Mouse (Mus musculus) heart, adult 2 months (tissue): ENCODE results near the gene Mmp23. TPM values are rescaled to one million over a fixed set of nuclear protein-coding genes. Genes with fewer than 3 reads are reported as not detected.
"Not testable (repeated sequence)": the region's sequence is repeated elsewhere in the genome, so short reads cannot be mapped to it uniquely, and the experiment has no call there.

Experiments
- DNase-seq, 2 experiments: peaks; one replicate each; pipeline ENCODE4 v3.0.0; 2021
- H3K27ac ChIP-seq: fragments of 200-600 bp; 2 replicates; pipeline ENCODE4 v1.8.1; 2022
- H3K27me3 ChIP-seq: fragments of 200-500 bp; 2 replicates; pipeline ENCODE4 v1.6.1; 2012; ENCODE audit warnings: mild to moderate bottlenecking, low read length, inconsistent platforms, mixed read lengths; ENCODE audit not compliant: control insufficient read depth, insufficient read depth
- H3K36me3 ChIP-seq: fragments of 200-500 bp; 2 replicates; pipeline ENCODE4 v1.6.1; 2012; ENCODE audit warnings: low read length, inconsistent platforms; ENCODE audit not compliant: control insufficient read depth, insufficient read depth
- H3K4me1 ChIP-seq: fragments of 200-500 bp; 2 replicates; pipeline ENCODE4 v1.6.1; 2011; ENCODE audit warnings: low read length; ENCODE audit not compliant: control insufficient read depth, insufficient read depth
- H3K4me3 ChIP-seq: fragments of 200-600 bp; 2 replicates; pipeline ENCODE4 v1.8.1; 2022
- H3K79me2 ChIP-seq: fragments of 200-500 bp; replicated peaks from 2 replicates; pipeline ENCODE4 v1.6.1; 2012; ENCODE audit warnings: mild to moderate bottlenecking, inconsistent platforms, low read length, moderate library complexity, mixed read lengths; ENCODE audit not compliant: control insufficient read depth, insufficient read depth
- H3K9ac ChIP-seq: fragments of 200-500 bp; 2 replicates; pipeline ENCODE4 v1.6.1; 2012; ENCODE audit warnings: low read depth, mild to moderate bottlenecking, control low read depth, inconsistent platforms, low read length, mixed read lengths
- CTCF ChIP-seq: fragments of 200-600 bp; IDR thresholded peaks from 2 replicates; pipeline ENCODE4 v1.8.1; 2022; ENCODE audit warnings: antibody characterized with exemption, mild to moderate bottlenecking, moderate library complexity
- EP300 ChIP-seq: fragments of 200-500 bp; IDR thresholded peaks from 2 replicates; pipeline ENCODE4 v1.6.1; 2011; ENCODE audit warnings: low read depth, low read length, control low read depth; ENCODE audit not compliant: insufficient read depth
- POLR2A ChIP-seq: fragments of 200-500 bp; IDR thresholded peaks from 2 replicates; pipeline ENCODE4 v1.6.1; 2011; ENCODE audit warnings: mild to moderate bottlenecking, low read depth, low read length, control low read depth; ENCODE audit not compliant: insufficient read depth
- WGBS: fragments of 180-500 bp; shearing (Covaris S2); methylation state at CpG from one replicate; pipeline ENCODE4 v1.1.7; 2018; 5-methylcytosine and 5-hydroxymethylcytosine counted together
- intact Hi-C: fragments of 180-260 bp; cut with DNase I; formaldehyde crosslinking; loops from one replicate; pipeline ENCODE4 v1.15.1; 2025
- polyA plus RNA-seq: library from polyadenylated mRNA; depleted of rRNA; stranded (reverse); fragments of >200 nt; gene quantifications from 2 replicates; pipeline ENCODE4 v1.2.3, GENCODE M21; 2012
- total RNA-seq, 2 experiments: library from RNA; stranded (reverse); gene quantifications; 2 replicates each; pipeline ENCODE4 v1.2.3; 2021

The Mmp23 gene
- total and polyA plus RNA-seq, 3 experiments = 7.3 to 27.0 (median 7.5) TPM

DNA sequence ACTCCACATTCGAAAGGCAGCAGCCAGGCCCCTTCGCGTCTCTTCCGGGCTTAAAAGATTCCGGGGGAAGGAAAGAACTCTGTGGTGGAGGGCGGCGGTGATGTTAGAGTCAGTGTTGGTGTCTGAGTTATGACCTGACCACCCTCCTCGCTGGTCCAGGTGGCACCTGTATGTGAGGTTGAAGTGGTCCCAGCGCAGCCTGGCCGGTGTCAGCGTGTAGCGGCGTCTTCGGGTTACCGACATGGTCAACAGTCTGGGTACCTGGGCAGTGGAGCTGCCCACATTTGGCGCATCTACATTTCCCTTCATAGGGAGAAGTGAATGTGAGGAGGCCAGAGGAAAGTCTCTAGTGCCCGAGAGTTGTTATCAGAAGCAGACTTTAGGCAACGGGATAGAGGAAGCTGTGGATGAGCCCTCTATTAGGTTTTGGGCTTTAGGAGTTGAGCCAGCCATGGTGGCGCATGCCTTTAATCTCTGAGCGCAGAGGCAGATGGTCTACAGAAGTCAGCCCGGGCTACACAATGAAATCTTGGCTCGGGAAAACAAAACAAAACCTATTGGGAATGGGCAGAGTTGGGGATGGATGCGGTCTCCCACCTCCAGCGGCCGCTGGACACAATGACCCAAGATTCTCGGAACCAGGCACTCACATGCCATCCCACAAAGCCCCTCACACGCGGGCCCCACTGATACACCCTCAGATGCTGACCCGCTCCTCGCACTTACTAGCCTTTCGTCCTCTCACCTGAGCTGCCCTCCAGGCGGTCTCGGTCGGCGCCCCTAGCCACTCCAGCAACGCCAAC, 700 bp downstream of the Mmp23 start:
- Histone ChIP-seq H3K27ac (peak overlapping the region; percentile 47), H3K4me3 (peak overlapping the region; percentile 28), H3K36me3 (no peaks in the 10 kb centered on the region), H3K79me2 (no peaks in the 10 kb centered on the region), H3K9ac (peak overlapping the region; percentile 74), H3K4me1 (peaks cover 2% of the 10 kb centered on the region), H3K27me3 (peaks cover 3% of the 10 kb centered on the region; the same call in 1 of the 2 replicates)
- intact Hi-C loops = no loop called here
- DNase-seq = no peak
- WGBS = 32% methylated on average over 36 of the region's 36 CpGs
- TF ChIP-seq POLR2A (no peak), EP300 (no peak), CTCF (no peak)

- intact Hi-C loops = no loop called here
- peaks cover 3% of the 10 kb centered on the region; the same call in 1 of the 2 replicates for H3K27me3 ChIP-seq
- H3K79me2 ChIP-seq = no peaks in the 10 kb centered on the region
- no peaks in the 10 kb centered on the region for H3K36me3 ChIP-seq
- peaks cover 2% of the 10 kb centered on the region for H3K4me1 ChIP-seq
- peak; percentile 46 to 66 for DNase-seq
- peak overlapping the region; percentile 28 for H3K27ac ChIP-seq
- H3K4me3 ChIP-seq = no peak overlapping the region
- 62% methylated on average over 15 of the region's 15 CpGs for WGBS
- TF ChIP-seq EP300 = no peak
- 0 out of 2 replicates have a peak, but pooled peaks have one; percentile 21 for TF ChIP-seq POLR2A
- no peak for TF ChIP-seq CTCF
- no peak overlapping the region for H3K9ac ChIP-seq
Observed at GRCm38 (mm10) chr4:155651553-155652269, 1.5 kb downstream of the Mmp23 start.

DNA sequence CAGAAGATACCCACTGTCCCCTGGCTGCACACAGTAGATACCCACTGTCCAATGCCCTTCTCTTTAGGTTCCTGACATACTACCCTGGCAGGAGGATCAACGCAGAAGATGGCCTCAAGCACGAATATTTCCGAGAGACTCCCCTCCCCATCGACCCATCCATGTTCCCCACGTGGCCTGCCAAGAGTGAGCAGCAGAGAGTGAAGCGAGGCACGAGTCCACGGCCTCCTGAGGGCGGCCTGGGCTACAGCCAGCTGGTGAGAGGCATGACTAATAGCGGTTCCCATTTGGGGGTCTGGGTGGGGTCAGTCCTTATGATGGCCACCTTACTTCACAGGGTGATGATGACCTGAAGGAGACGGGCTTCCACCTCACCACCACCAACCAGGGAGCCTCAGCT, 3.8 kb downstream of the Mmp23 start:
- 85% methylated on average over 11 of the region's 11 CpGs for WGBS
- no peak for DNase-seq
- TF ChIP-seq CTCF (no peak), EP300 (no peak), POLR2A (no peak)
- intact Hi-C loops = no loop called here
- Histone ChIP-seq H3K36me3 (no peaks in the 10 kb centered on the region), H3K27ac (no peak overlapping the region), H3K4me1 (peaks cover 2% of the 10 kb centered on the region), H3K4me3 (no peak overlapping the region), H3K27me3 (peaks cover 3% of the 10 kb centered on the region; the same call in 1 of the 2 replicates), H3K9ac (no peak overlapping the region), H3K79me2 (no peaks in the 10 kb centered on the region)

DNA sequence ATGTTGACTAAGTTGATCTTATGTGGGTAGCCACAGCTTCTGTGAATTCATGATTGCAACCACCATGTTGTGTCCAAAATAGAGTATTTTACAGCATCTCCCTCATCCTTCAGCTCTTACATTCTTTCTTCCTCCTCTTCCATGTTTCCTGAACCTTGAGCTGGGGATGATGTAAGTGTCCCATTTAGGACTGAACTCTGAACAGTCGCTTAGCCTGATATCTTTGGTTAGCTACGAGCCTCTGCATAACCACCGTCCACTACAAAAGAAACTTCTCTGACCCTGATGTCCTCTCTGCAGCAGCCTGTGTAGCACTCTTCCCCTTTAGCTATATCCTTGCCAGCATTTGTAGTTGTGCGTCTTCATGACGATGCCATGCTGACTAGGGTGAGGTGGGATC, 7.5 kb downstream of the Mmp23 start:
- TF ChIP-seq POLR2A = no peak
- no peak for TF ChIP-seq EP300
- no peak for TF ChIP-seq CTCF
- 79% methylated on average over 5 of the region's 5 CpGs for WGBS
- Histone ChIP-seq H3K36me3 (no peaks in the 10 kb centered on the region), H3K79me2 (no peaks in the 10 kb centered on the region), H3K4me1 (no peaks in the 10 kb centered on the region), H3K27me3 (no peaks in the 10 kb centered on the region), H3K9ac (no peak overlapping the region), H3K4me3 (no peak overlapping the region), H3K27ac (no peak overlapping the region)
- no peak for DNase-seq
- intact Hi-C loops = no loop called here

- H3K9ac ChIP-seq, intact Hi-C loops, H3K4me3 ChIP-seq, H3K36me3 ChIP-seq, H3K27ac ChIP-seq, H3K27me3 ChIP-seq, H3K4me1 ChIP-seq, DNase-seq, H3K79me2 ChIP-seq: not testable (repeated sequence)
- WGBS = 99% methylated on average over 2 of the region's 2 CpGs
Observed at GRCm38 (mm10) chr4:155645308-155645707, 7.9 kb downstream of the Mmp23 start, which contains the start of gene Gm10563. Gm10563 (minus strand) TSS chr4:155645408.

GRCm38 (mm10) chr4:155643531-155643930, 9.7 kb downstream of the Mmp23 start:
- Histone ChIP-seq H3K4me3 (no peak overlapping the region), H3K36me3 (no peaks in the 10 kb centered on the region; the same call in 1 of the 2 replicates), H3K79me2 (no peaks in the 10 kb centered on the region), H3K9ac (no peak overlapping the region), H3K27ac (no peak overlapping the region), H3K27me3 (no peaks in the 10 kb centered on the region), H3K4me1 (no peaks in the 10 kb centered on the region)
- TF ChIP-seq POLR2A = no peak
- TF ChIP-seq EP300 = no peak
- TF ChIP-seq CTCF = no peak
- DNase-seq = no peak
- WGBS = 82% methylated on average over 1 of the region's 1 CpGs
- intact Hi-C loops = no loop called here
